In the genomic region with DNA sequence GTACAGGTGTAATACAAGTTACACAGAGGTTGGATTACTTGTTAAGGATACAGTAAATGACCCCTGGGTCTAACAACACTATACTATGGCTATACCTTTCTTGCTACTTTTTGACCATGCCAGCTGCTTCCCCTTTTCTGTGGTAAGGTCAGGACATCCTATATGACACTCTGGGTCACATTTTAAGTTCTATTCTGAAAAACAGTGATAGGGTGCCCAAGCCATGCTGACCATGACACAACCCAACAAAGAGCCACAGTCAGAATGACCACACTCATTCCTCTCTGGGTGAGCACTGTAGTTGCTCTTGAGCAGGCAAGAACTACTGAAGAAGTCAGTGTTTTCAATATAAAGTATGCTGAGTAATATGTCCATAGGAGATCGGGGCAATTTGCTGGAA, we compare ENCODE assay signal across 16 mouse cellular contexts.
DNase-seq lines count a peak whose midpoint lies in the region; ATAC-seq lines count a peak whose summit lies in the region.
"Had no signal": no experiment of that assay in that cellular context is flagged by ENCODE, and none has a peak within 500 bp of the region (broad histone marks: within the 10 kb centered on the region; RNA-seq: fewer than 3 reads in every experiment).

No protein-coding gene starts in this region.

- DNase-seq in 416B (ENCODE audit: low read depth): peak; percentile 42
- no peak for DNase-seq in kidney, postnatal 14 days
- no peak for DNase-seq in adrenal gland, postnatal 14 days
- DNase-seq: adrenal gland, adult 2 months; adrenal gland, postnatal 25 days; cerebellum, adult 11 months; cerebellum, adult 18-20 months; cerebellum, adult 8-10 months; cerebellum, adult 9-11 months; cerebellum, postnatal 14 days; cerebellum, postnatal 36 days; forebrain, postnatal 0 days had no signal

- ATAC-seq in granulocyte monocyte progenitor cell, adult 5-6 weeks (replicated peaks; ENCODE audit: poor library complexity, severe bottlenecking): peak; percentile 85
- ATAC-seq in megakaryocyte progenitor cell, adult 5-6 weeks (replicated peaks; ENCODE audit: poor library complexity): peak; percentile 34
- ATAC-seq: forebrain, embryonic 13.5 days; forebrain, embryonic 15.5 days; forebrain, postnatal 0 days had no signal
